Mouse (Mus musculus) spleen, adult 2 months (tissue): ENCODE data around the gene Pbx1.

Experiments
- CTCF ChIP-seq: fragments of 200-500 bp; IDR thresholded peaks from 2 replicates; pipeline ENCODE4 v1.5.1; 2011; ENCODE audit warnings: mild to moderate bottlenecking, inconsistent platforms; ENCODE audit not compliant: insufficient read depth, insufficient read length, insufficient replicate concordance; ENCODE audit errors: extremely low read depth
- POLR2A ChIP-seq: fragments of 200-500 bp; IDR thresholded peaks from 2 replicates; pipeline ENCODE4 v1.6.1; 2011; ENCODE audit warnings: low read depth, low read length, inconsistent platforms

- TF ChIP-seq POLR2A (no peak), CTCF (no peak)
Observed at GRCm38 (mm10) chr1:168226150-168226549, 205.9 kb downstream of the Pbx1 start.
